Mouse (Mus musculus): ENCODE results near the gene Pbx4. TPM values are rescaled to one million over a fixed set of nuclear protein-coding genes. Genes with fewer than 3 reads are reported as not detected.

Gene Pbx4
- polyA plus RNA-seq, 1 experiment from 2014 or later = 5.4 TPM

- H3K4me3 ChIP-seq (ENCODE audit: low read length) = no peak overlapping the region
- H3K27me3 ChIP-seq (ENCODE audit: control insufficient read depth, insufficient read depth, low read length) = no peaks in the 10 kb centered on the region
- H3K4me2 ChIP-seq (ENCODE audit: low read depth, low read length) = no peak overlapping the region
- H3K4me1 ChIP-seq (ENCODE audit: control insufficient read depth, insufficient read depth, low read length) = peaks cover 24% of the 10 kb centered on the region
- H3K27ac ChIP-seq (ENCODE audit: low read length) = no peak overlapping the region
- no peak overlapping the region for H3K9ac ChIP-seq (ENCODE audit: low read length)
- H3K36me3 ChIP-seq (ENCODE audit: control insufficient read depth, insufficient read depth) = peaks cover 32% of the 10 kb centered on the region
- WGBS = 82% methylated on average over 2 of the region's 2 CpGs
- H3K9me3 ChIP-seq (replicated peaks; ENCODE audit: control insufficient read depth, low read length) = no peaks in the 10 kb centered on the region
- ATAC-seq (replicated peaks; ENCODE audit: extremely low read depth, insufficient read depth, low FRiP score) = no peak
These were observed 74.0 kb downstream of the Pbx4 start for GRCm38 (mm10) chr8:69906260-69906659.

GRCm38 (mm10) chr8:69907106-69907505 lies 74.8 kb downstream of the Pbx4 start:
- Histone ChIP-seq H3K9ac (ENCODE audit: low read length) (no peak overlapping the region), H3K4me2 (ENCODE audit: low read depth, low read length) (no peak overlapping the region), H3K4me1 (ENCODE audit: control insufficient read depth, insufficient read depth, low read length) (peaks cover 20% of the 10 kb centered on the region), H3K4me3 (ENCODE audit: low read length) (no peak overlapping the region), H3K36me3 (ENCODE audit: control insufficient read depth, insufficient read depth) (peaks cover 41% of the 10 kb centered on the region), H3K27ac (ENCODE audit: low read length) (no peak overlapping the region), H3K27me3 (ENCODE audit: control insufficient read depth, insufficient read depth, low read length) (no peaks in the 10 kb centered on the region), H3K9me3 (replicated peaks; ENCODE audit: control insufficient read depth, low read length) (no peaks in the 10 kb centered on the region)
- WGBS = 75% methylated on average over 2 of the region's 2 CpGs
- ATAC-seq (replicated peaks; ENCODE audit: extremely low read depth, insufficient read depth, low FRiP score) = no peak

GRCm38 (mm10) chr8:69911917-69912316 lies 79.6 kb downstream of the Pbx4 start:
- WGBS = 91% methylated on average over 13 of the region's 13 CpGs

GRCm38 (mm10) chr8:69912478-69913074 lies 80.3 kb downstream of the Pbx4 start:
- Histone ChIP-seq H3K27ac (ENCODE audit: low read length) (no peak overlapping the region), H3K9ac (ENCODE audit: low read length) (no peak overlapping the region), H3K36me3 (ENCODE audit: control insufficient read depth, insufficient read depth) (peaks cover 73% of the 10 kb centered on the region), H3K4me1 (ENCODE audit: control insufficient read depth, insufficient read depth, low read length) (peaks cover 15% of the 10 kb centered on the region), H3K4me3 (ENCODE audit: low read length) (no peak overlapping the region), H3K4me2 (ENCODE audit: low read depth, low read length) (no peak overlapping the region), H3K27me3 (ENCODE audit: control insufficient read depth, insufficient read depth, low read length) (no peaks in the 10 kb centered on the region), H3K9me3 (replicated peaks; ENCODE audit: control insufficient read depth, low read length) (no peaks in the 10 kb centered on the region)
- ATAC-seq (replicated peaks; ENCODE audit: extremely low read depth, insufficient read depth, low FRiP score) = no peak
- 88% methylated on average over 12 of the region's 12 CpGs for WGBS

More at GRCm38 (mm10) chr8:69911917-69912316, 79.6 kb downstream of the Pbx4 start:
- H3K4me2 ChIP-seq (ENCODE audit: low read depth, low read length) = no peak overlapping the region
- no peak overlapping the region for H3K4me3 ChIP-seq (ENCODE audit: low read length)
- no peak overlapping the region for H3K9ac ChIP-seq (ENCODE audit: low read length)
- ATAC-seq (replicated peaks; ENCODE audit: extremely low read depth, insufficient read depth, low FRiP score) = no peak
- H3K9me3 ChIP-seq (replicated peaks; ENCODE audit: control insufficient read depth, low read length) = no peaks in the 10 kb centered on the region
- H3K27me3 ChIP-seq (ENCODE audit: control insufficient read depth, insufficient read depth, low read length) = no peaks in the 10 kb centered on the region
- H3K4me1 ChIP-seq (ENCODE audit: control insufficient read depth, insufficient read depth, low read length) = peaks cover 15% of the 10 kb centered on the region
- H3K36me3 ChIP-seq (ENCODE audit: control insufficient read depth, insufficient read depth) = peaks cover 67% of the 10 kb centered on the region
- H3K27ac ChIP-seq (ENCODE audit: low read length) = no peak overlapping the region

GRCm38 (mm10) chr8:69914526-69914925 lies 82.2 kb downstream of the Pbx4 start:
- Histone ChIP-seq H3K9me3 (replicated peaks; ENCODE audit: control insufficient read depth, low read length) (no peaks in the 10 kb centered on the region), H3K9ac (ENCODE audit: low read length) (no peak overlapping the region), H3K36me3 (ENCODE audit: control insufficient read depth, insufficient read depth) (peaks cover 56% of the 10 kb centered on the region), H3K4me2 (ENCODE audit: low read depth, low read length) (no peak overlapping the region), H3K4me1 (ENCODE audit: control insufficient read depth, insufficient read depth, low read length) (peaks cover 18% of the 10 kb centered on the region), H3K4me3 (ENCODE audit: low read length) (no peak overlapping the region), H3K27ac (ENCODE audit: low read length) (peak overlapping the region; percentile 91; the same call in 1 of the 2 replicates), H3K27me3 (ENCODE audit: control insufficient read depth, insufficient read depth, low read length) (no peaks in the 10 kb centered on the region)
- 70% methylated on average over 4 of the region's 4 CpGs for WGBS
- no peak for ATAC-seq (replicated peaks; ENCODE audit: extremely low read depth, insufficient read depth, low FRiP score)

GRCm38 (mm10) chr8:69915748-69916147 lies 83.5 kb downstream of the Pbx4 start:
- Histone ChIP-seq H3K4me3 (ENCODE audit: low read length) (no peak overlapping the region), H3K9ac (ENCODE audit: low read length) (peak overlapping the region; percentile 59), H3K4me2 (ENCODE audit: low read depth, low read length) (peak overlapping the region; percentile 31), H3K27ac (ENCODE audit: low read length) (peak overlapping the region; percentile 91), H3K27me3 (ENCODE audit: control insufficient read depth, insufficient read depth, low read length) (no peaks in the 10 kb centered on the region), H3K9me3 (replicated peaks; ENCODE audit: control insufficient read depth, low read length) (no peaks in the 10 kb centered on the region), H3K4me1 (ENCODE audit: control insufficient read depth, insufficient read depth, low read length) (peaks cover 25% of the 10 kb centered on the region), H3K36me3 (ENCODE audit: control insufficient read depth, insufficient read depth) (peaks cover 45% of the 10 kb centered on the region)
- ATAC-seq (replicated peaks; ENCODE audit: extremely low read depth, insufficient read depth, low FRiP score) = peak; percentile 90
- WGBS = 23% methylated on average over 5 of the region's 5 CpGs

- no peaks in the 10 kb centered on the region for H3K27me3 ChIP-seq (ENCODE audit: control insufficient read depth, insufficient read depth, low read length)
- H3K9ac ChIP-seq (ENCODE audit: low read length) = no peak overlapping the region
- H3K36me3 ChIP-seq (ENCODE audit: control insufficient read depth, insufficient read depth) = peaks cover 21% of the 10 kb centered on the region
- H3K4me1 ChIP-seq (ENCODE audit: control insufficient read depth, insufficient read depth, low read length) = peaks cover 28% of the 10 kb centered on the region
- H3K4me2 ChIP-seq (ENCODE audit: low read depth, low read length) = no peak overlapping the region
- H3K9me3 ChIP-seq (replicated peaks; ENCODE audit: control insufficient read depth, low read length) = no peaks in the 10 kb centered on the region
- H3K4me3 ChIP-seq (ENCODE audit: low read length) = no peak overlapping the region
- H3K27ac ChIP-seq (ENCODE audit: low read length) = no peak overlapping the region
- ATAC-seq (replicated peaks; ENCODE audit: extremely low read depth, insufficient read depth, low FRiP score) = no peak
These were observed 86.2 kb downstream of the Pbx4 start for GRCm38 (mm10) chr8:69918506-69918905.

- peaks cover 17% of the 10 kb centered on the region for H3K36me3 ChIP-seq (ENCODE audit: control insufficient read depth, insufficient read depth)
- H3K9me3 ChIP-seq (replicated peaks; ENCODE audit: control insufficient read depth, low read length) = no peaks in the 10 kb centered on the region
- H3K27ac ChIP-seq (ENCODE audit: low read length) = peak overlapping the region; percentile 14; the same call in 1 of the 2 replicates
- WGBS = 50% methylated on average over 1 of the region's 1 CpGs
- H3K4me1 ChIP-seq (ENCODE audit: control insufficient read depth, insufficient read depth, low read length) = peaks cover 33% of the 10 kb centered on the region
- H3K4me2 ChIP-seq (ENCODE audit: low read depth, low read length) = no peak overlapping the region
- no peaks in the 10 kb centered on the region for H3K27me3 ChIP-seq (ENCODE audit: control insufficient read depth, insufficient read depth, low read length)
- H3K4me3 ChIP-seq (ENCODE audit: low read length) = no peak overlapping the region
- no peak overlapping the region for H3K9ac ChIP-seq (ENCODE audit: low read length)
- ATAC-seq (replicated peaks; ENCODE audit: extremely low read depth, insufficient read depth, low FRiP score) = peak; percentile 37
These were observed 86.7 kb downstream of the Pbx4 start for GRCm38 (mm10) chr8:69919010-69919409.

- no peaks in the 10 kb centered on the region for H3K27me3 ChIP-seq (ENCODE audit: control insufficient read depth, insufficient read depth, low read length)
- WGBS = 35% methylated on average over 11 of the region's 11 CpGs
- H3K4me1 ChIP-seq (ENCODE audit: control insufficient read depth, insufficient read depth, low read length) = peaks cover 31% of the 10 kb centered on the region
- peak overlapping the region; percentile 62 for H3K27ac ChIP-seq (ENCODE audit: low read length)
- ATAC-seq (replicated peaks; ENCODE audit: extremely low read depth, insufficient read depth, low FRiP score) = no peak; the same call in 1 of the 2 replicates
- H3K4me2 ChIP-seq (ENCODE audit: low read depth, low read length) = 0 out of 2 replicates have a peak overlapping the region, but pooled peaks have one; percentile 1
- no peaks in the 10 kb centered on the region for H3K9me3 ChIP-seq (replicated peaks; ENCODE audit: control insufficient read depth, low read length)
- H3K9ac ChIP-seq (ENCODE audit: low read length) = no peak overlapping the region
- peaks cover 11% of the 10 kb centered on the region for H3K36me3 ChIP-seq (ENCODE audit: control insufficient read depth, insufficient read depth)
- H3K4me3 ChIP-seq (ENCODE audit: low read length) = 0 out of 2 replicates have a peak overlapping the region, but pooled peaks have one; percentile 1
These were observed 87.8 kb downstream of the Pbx4 start for GRCm38 (mm10) chr8:69919876-69920662.

Measured in heart, embryonic 16.5 days (tissue).